Mouse (Mus musculus) megakaryocyte, embryonic 14.5 days (primary cell): Measurements from ENCODE around the gene Lztfl1. TPM values are rescaled to one million over a fixed set of nuclear protein-coding genes. Genes with fewer than 3 reads are reported as not detected.
"Not testable (repeated sequence)": the region's sequence is repeated elsewhere in the genome, so short reads cannot be mapped to it uniquely, and the experiment has no call there.

ENCODE experiments used
- H3K27me3 ChIP-seq: replicated peaks from 2 replicates; pipeline ENCODE3; 2012; ENCODE audit warnings: inconsistent platforms
- H3K36me3 ChIP-seq: replicated peaks from 2 replicates; pipeline ENCODE3; 2012; ENCODE audit warnings: low read length, inconsistent platforms, mixed read lengths
- H3K4me1 ChIP-seq: 2 replicates; pipeline ENCODE4 v1.6.1; 2012; ENCODE audit warnings: inconsistent platforms
- H3K4me3 ChIP-seq: replicated peaks from 2 replicates; pipeline ENCODE3; 2012; ENCODE audit warnings: moderate library complexity, mild to moderate bottlenecking, inconsistent platforms
- H3K9me3 ChIP-seq: 2 replicates; pipeline ENCODE4 v1.6.1; 2012; ENCODE audit warnings: inconsistent platforms
- FLI1 ChIP-seq: IDR thresholded peaks from 2 replicates; pipeline ENCODE4 v1.6.1; 2012; ENCODE audit warnings: low read length, inconsistent platforms, mixed read lengths
- GATA1 ChIP-seq: IDR thresholded peaks from 3 replicates; pipeline ENCODE4 v1.6.1; 2012; ENCODE audit warnings: mixed read lengths, low read length, inconsistent platforms, borderline replicate concordance
- polyA plus RNA-seq: library from polyadenylated mRNA; stranded (reverse); fragments of >175 nt; gene quantifications from 2 replicates; pipeline ENCODE4 v1.2.3, GENCODE M21; 2012; ENCODE audit warnings: low replicate concordance; ENCODE audit not compliant: insufficient read depth

The Lztfl1 gene
- polyA plus RNA-seq, 1 experiment, result 2.3 TPM

DNA sequence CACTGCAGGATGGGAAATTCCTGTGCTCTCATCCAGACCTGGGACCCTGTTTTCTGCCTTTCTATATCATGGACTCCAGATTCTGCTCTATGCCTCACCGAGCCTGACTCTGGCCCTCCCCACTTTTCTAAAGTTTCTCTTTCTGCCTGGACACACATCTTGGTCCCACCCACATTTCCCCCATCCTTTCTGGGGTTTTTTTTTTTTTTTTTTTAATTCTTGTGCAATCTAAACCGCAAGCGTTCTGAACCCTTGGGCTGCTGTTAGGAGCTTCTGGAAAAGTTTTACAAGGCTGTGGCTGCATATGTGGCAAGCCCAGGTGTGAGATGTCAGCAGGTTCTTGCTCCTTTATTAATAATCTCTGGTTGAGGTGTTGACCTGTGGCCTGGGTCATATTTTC lies 33.8 kb downstream of the Lztfl1 start:
- no peak overlapping the region for H3K4me3 ChIP-seq
- H3K27me3 ChIP-seq, result peaks cover 51% of the 10 kb centered on the region
- no peaks in the 10 kb centered on the region for H3K36me3 ChIP-seq
- H3K4me1 ChIP-seq, result peaks cover 18% of the 10 kb centered on the region
- no peaks in the 10 kb centered on the region for H3K9me3 ChIP-seq
- TF ChIP-seq FLI1, result no peak
- TF ChIP-seq GATA1, result no peak

DNA sequence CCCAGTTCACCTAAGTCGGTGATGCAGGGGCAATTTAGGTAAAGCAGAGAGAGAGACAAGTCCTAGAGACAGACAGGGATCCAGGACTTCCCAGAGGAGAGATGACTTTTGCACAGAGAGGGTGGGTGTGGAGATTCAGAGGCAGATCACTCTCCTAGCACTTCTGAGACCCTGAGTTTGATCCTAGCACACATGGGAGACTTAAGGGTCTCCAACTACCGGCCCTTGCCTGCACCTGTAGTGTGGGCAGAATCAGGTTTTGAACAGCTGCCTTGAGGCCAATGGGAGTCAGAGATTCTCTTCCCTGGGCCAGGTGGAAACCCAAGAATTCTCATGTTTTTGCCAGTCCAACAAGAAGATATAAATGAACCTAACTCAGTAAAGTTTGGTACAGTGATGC lies 38.3 kb downstream of the Lztfl1 start:
- no peak for TF ChIP-seq FLI1
- TF ChIP-seq GATA1, result no peak
- Histone ChIP-seq H3K4me1 (peaks cover 12% of the 10 kb centered on the region), H3K27me3 (peaks cover 88% of the 10 kb centered on the region), H3K9me3 (no peaks in the 10 kb centered on the region), H3K4me3 (no peak overlapping the region), H3K36me3 (no peaks in the 10 kb centered on the region)

DNA sequence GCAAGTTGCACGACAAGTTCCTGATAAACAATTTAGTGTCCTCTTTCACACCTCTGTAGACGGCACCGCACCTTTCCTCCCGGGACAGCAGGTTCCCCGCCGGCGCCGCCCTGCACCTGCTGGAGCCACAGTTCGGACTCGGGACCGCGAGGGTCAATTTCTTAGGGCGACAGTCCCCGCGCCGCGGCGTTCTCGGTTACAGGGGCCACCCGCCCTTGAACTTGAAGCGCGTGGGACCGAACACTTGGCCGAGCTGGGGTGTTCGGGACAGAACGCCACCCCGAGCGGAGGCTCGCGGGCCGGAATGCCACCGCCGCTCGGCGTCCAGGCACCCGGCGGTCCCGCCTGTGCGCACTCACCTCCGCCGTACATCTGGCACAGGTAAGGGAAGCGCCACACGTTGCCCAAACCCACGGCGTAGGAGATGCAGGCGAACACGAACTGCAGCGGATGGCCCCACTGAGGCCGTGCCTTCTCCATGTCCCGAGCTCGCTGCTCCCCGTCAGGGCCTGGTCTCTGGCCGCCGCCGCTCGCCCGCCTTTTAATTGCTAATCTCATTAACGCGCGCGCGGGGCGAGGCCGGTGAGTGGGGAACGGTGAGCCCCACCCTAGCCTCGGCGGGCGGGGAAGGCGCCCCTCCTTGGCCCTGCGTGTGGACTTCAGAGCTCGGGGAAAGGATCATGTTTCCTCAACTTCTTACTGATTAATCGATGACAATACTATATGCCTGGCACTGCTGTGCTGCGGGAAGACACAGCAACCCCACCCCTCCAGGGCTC lies 39.0 kb downstream of the Lztfl1 start, which contains the start of the genes Ccr9 and Slc6a20a:
Gene Ccr9 (plus strand): TSS at position 113 of the 779 bp plus-strand sequence.
Gene Slc6a20a (minus strand): TSS at position 559 of the 779 bp plus-strand sequence.
- H3K4me1 ChIP-seq, result peaks cover 12% of the 10 kb centered on the region
- H3K27me3 ChIP-seq, result peaks cover 93% of the 10 kb centered on the region
- no peaks in the 10 kb centered on the region for H3K9me3 ChIP-seq
- peak within 1 kb of the TSS; percentile 91 for H3K4me3 ChIP-seq
- H3K36me3 ChIP-seq, result no peaks in the 10 kb centered on the region
- TF ChIP-seq FLI1 (no peak), GATA1 (no peak)

DNA sequence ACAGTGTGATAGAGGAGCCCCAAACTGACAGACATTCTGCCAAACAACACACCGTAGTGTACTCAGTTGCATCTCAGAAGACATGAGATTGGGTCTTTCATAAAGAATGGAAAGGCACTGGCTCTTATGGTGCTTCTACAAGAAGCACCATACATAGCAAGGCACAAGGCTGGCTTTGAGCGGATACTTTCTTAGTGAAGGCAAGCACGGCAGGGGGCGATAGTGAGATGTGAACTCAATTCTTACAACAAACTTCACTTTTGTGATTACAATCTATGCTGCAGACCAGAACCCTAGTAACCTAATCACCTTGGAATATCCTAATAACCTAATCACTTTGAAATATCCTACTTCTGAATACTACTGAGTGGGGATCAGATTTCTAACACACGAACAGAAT lies 51.9 kb downstream of the Lztfl1 start:
- TF ChIP-seq GATA1 (no peak), FLI1 (no peak)
- Histone ChIP-seq H3K36me3 (no peaks in the 10 kb centered on the region), H3K9me3 (peaks cover 8% of the 10 kb centered on the region; the same call in 1 of the 2 replicates), H3K27me3 (peaks cover 31% of the 10 kb centered on the region), H3K4me3 (no peak overlapping the region), H3K4me1 (0 out of 2 replicates have a peak, but pooled peaks cover 3% of the 10 kb centered on the region)

DNA sequence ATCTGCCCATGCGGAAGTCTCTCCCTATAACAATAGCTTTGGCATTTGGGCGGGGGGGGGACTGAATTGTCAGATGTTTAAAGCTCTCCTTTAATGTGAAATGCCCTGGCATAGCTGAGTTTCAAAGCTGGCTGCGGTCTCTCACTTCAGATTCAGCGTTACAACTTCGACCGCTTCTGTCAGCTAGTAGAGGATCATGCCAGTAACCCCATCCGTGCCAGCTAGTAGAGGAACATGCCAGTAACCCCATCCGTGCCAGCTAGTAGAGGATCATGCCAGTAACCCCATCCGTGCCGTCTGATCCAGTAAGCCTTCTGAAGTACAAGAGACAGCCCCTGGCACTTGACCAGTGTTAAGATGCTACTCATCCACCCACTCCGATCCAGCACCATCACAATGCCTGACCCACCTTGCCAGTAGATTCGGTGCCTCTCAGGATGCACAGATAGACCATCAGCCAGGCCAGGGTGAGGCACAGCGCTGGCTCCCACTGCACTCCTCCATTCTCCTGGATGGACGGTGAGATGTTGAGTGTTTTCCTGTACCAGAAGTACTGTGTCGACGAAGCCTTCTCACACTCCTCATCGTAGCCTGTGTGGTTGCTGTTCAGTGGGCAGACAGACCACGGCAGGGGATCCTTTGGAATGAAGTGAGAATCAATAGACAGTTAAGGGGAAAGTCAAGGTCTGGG lies 57.4 kb downstream of the Lztfl1 start:
- H3K27me3 ChIP-seq, result peaks cover 47% of the 10 kb centered on the region
- H3K9me3 ChIP-seq, H3K4me3 ChIP-seq, H3K36me3 ChIP-seq: not testable (repeated sequence)
- peaks cover 30% of the 10 kb centered on the region for H3K4me1 ChIP-seq

DNA sequence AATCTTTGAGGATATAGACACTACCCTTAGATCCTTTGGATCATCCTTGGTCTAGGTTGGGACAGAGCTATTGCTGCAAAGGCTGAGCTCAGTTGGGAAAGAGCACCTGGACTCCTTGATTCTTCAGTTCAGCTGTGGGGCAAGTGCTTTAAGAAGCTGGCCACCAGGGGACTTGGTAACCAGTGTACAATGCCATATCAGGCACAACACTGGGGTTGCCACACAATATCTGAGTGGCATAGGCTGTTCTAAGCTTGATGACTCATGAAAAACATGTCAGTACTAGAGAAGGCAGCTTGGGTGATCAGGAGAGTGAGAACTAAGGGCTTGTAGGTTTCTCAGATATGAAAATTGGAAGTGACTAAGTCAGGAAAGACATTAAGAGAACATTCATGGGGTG lies 58.5 kb downstream of the Lztfl1 start:
- Histone ChIP-seq H3K4me3 (no peak overlapping the region), H3K9me3 (no peaks in the 10 kb centered on the region), H3K4me1 (peaks cover 30% of the 10 kb centered on the region), H3K36me3 (no peaks in the 10 kb centered on the region), H3K27me3 (peaks cover 47% of the 10 kb centered on the region)
- no peak for TF ChIP-seq FLI1
- TF ChIP-seq GATA1, result no peak

DNA sequence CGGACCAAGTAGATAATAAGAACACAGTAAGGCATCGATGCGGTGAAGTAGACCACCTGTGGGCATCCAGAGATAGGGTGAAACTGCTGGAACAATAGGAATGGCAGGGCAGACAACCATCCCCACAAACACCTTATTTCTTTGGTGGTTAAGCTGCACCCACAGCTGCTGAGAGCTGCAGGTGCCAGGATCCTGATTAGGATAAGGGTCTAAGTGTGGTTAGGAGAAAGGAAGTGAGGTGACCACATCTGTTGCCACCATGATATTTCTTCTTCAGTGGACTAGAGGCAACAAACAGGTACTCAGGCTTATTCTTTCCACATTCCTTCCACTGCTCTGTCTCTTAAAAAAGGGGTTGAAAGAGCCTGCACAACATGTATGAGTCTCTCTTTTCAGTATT lies 60.0 kb downstream of the Lztfl1 start:
- peaks cover 29% of the 10 kb centered on the region for H3K4me1 ChIP-seq
- no peak overlapping the region for H3K4me3 ChIP-seq
- H3K27me3 ChIP-seq, result peaks cover 34% of the 10 kb centered on the region
- TF ChIP-seq FLI1, result no peak
- TF ChIP-seq GATA1, result no peak
- no peaks in the 10 kb centered on the region for H3K9me3 ChIP-seq
- H3K36me3 ChIP-seq, result no peaks in the 10 kb centered on the region

DNA sequence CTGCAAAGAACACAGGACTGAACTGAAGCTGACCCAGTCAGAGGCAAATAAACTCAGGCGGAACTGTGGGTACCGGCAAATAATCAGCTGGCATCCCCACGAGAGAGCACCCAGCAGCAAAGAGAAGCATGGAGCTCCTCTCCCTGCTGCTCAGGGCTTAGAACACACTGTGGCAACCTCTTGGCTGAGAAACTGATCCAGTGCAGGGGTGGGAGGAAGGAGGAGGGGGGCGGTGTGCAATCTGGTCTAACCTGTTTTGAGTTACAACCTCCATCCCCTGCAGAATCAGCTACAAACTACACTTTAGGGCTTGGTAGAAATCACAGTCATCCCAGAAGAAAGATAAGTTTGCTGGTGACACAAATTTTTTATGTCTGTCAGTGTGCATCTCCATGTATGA lies 66.1 kb downstream of the Lztfl1 start:
- H3K36me3 ChIP-seq, result no peaks in the 10 kb centered on the region
- H3K4me3 ChIP-seq, result no peak overlapping the region
- peaks cover 4% of the 10 kb centered on the region for H3K4me1 ChIP-seq
- no peak for TF ChIP-seq GATA1
- TF ChIP-seq FLI1, result no peak
- no peaks in the 10 kb centered on the region for H3K9me3 ChIP-seq
- H3K27me3 ChIP-seq, result peaks cover 10% of the 10 kb centered on the region

DNA sequence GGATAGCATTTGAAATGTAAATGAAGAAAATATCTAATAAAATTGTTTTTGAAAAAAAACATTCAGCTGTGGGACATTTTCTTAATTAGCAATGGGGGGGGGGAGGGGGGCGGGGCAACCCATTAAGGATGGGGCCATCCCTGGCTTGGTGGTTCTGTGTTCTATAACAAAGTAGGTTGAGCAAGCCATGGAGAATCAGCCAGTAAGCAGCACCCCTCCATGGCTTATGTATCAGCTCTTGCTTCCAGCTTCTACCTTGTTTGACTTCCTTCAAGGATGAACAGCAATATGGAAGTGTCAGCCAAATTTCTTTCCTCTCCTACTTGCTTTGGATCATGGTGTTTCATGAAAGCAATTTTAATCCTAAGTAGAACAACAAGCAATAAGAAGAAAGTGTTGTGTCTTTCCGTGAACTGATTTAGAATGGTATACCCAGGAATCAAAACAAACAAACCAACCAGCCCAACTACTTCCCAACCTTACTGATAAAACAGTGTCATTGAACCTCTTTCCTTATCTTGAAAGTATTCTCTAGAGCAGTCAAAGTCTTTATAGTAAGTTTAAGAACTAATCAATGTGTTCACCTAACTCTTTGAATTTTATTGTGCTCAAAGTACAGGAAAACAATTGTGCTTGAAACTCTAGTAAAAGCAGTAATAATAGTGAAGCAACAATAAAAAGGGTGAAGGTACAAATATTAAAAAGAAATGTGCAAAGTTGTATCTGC lies 67.5 kb downstream of the Lztfl1 start:
- TF ChIP-seq GATA1 (no peak), FLI1 (no peak)
- no peaks in the 10 kb centered on the region for H3K36me3 ChIP-seq
- H3K9me3 ChIP-seq, result no peaks in the 10 kb centered on the region
- no peak overlapping the region for H3K4me3 ChIP-seq
- H3K27me3 ChIP-seq, result peaks cover 4% of the 10 kb centered on the region
- no peaks in the 10 kb centered on the region for H3K4me1 ChIP-seq

Other genes with a start within 250 kb of the Lztfl1 start
- 5.0 and 8.8 TPM in 2 replicates for gene Limd1, start 239.0 kb downstream of the Lztfl1 start, polyA plus RNA-seq
- 1.2 TPM in 1 of 2 replicates, not detected in the other for gene Sacm1l, start 187.9 kb downstream of the Lztfl1 start, polyA plus RNA-seq
- 1.2 TPM in 1 of 2 replicates, not detected in the other for gene Slc6a20b, start 85.1 kb downstream of the Lztfl1 start, polyA plus RNA-seq
- gene Ccr9, start 39.3 kb downstream of the Lztfl1 start, polyA plus RNA-seq, result 0.44 TPM in 1 of 2 replicates, not detected in the other
- gene Slc6a20a, start 38.8 kb downstream of the Lztfl1 start, polyA plus RNA-seq, result 0.06 TPM in 1 of 2 replicates, not detected in the other
- gene Cxcr6, start 88.8 kb upstream of the Lztfl1 start, polyA plus RNA-seq, result not detected in 2 replicates
- gene Fyco1, start 134.2 kb upstream of the Lztfl1 start, polyA plus RNA-seq, result 1.9 and 5.3 TPM in 2 replicates
- gene Xcr1, start 144.3 kb upstream of the Lztfl1 start, polyA plus RNA-seq, result not detected in 2 replicates